Mouse (Mus musculus) intestine, postnatal 0 days (tissue): ENCODE measurements around the gene Ano8. TPM values are rescaled to one million over a fixed set of nuclear protein-coding genes. Genes with fewer than 3 reads are reported as not detected.

ENCODE experiments used
- ATAC-seq: fragments of 200-750 bp; cut with Nextera tagmentation; 2 replicates; pipeline ENCODE4 v1.8.0; 2017; ENCODE audit warnings: mild to moderate bottlenecking, moderate TSS enrichment, moderate library complexity
- H3K27ac ChIP-seq: fragments of 300-500 bp; sonication (generic); 2 replicates; pipeline ENCODE4 v1.5.1; 2014; ENCODE audit warnings: mild to moderate bottlenecking, low read depth, low read length, moderate library complexity
- H3K27me3 ChIP-seq: fragments of 300-500 bp; sonication (generic); replicated peaks from 2 replicates; pipeline ENCODE4 v1.6.1; 2014; ENCODE audit warnings: low read length, mixed read lengths; ENCODE audit not compliant: control insufficient read depth, insufficient read depth
- H3K36me3 ChIP-seq: fragments of 300-500 bp; sonication (generic); 2 replicates; pipeline ENCODE4 v1.6.1; 2014; ENCODE audit warnings: mild to moderate bottlenecking, moderate library complexity; ENCODE audit not compliant: control insufficient read depth, insufficient read depth
- H3K4me1 ChIP-seq: fragments of 300-500 bp; sonication (generic); replicated peaks from 2 replicates; pipeline ENCODE4 v1.6.1; 2014; ENCODE audit warnings: antibody characterized with exemption, low read length, mixed read lengths; ENCODE audit not compliant: control insufficient read depth, insufficient read depth
- H3K4me2 ChIP-seq: fragments of 300-500 bp; sonication (generic); replicated peaks from 2 replicates; pipeline ENCODE4 v1.6.1; 2014; ENCODE audit warnings: low read depth, mild to moderate bottlenecking, moderate library complexity
- H3K4me3 ChIP-seq: fragments of 300-500 bp; sonication (generic); 2 replicates; pipeline ENCODE4 v1.5.1; 2014; ENCODE audit warnings: low read depth, low read length
- H3K9ac ChIP-seq: fragments of 300-500 bp; sonication (generic); 2 replicates; pipeline ENCODE4 v1.6.1; 2014; ENCODE audit warnings: mild to moderate bottlenecking, low read depth, low read length
- H3K9me3 ChIP-seq: fragments of 300-500 bp; sonication (generic); 2 replicates; pipeline ENCODE4 v1.6.1; 2016; ENCODE audit warnings: mixed run types; ENCODE audit not compliant: control insufficient read depth
- CTCF ChIP-seq: sonication (generic); IDR thresholded peaks from 2 replicates; pipeline ENCODE4 v1.5.1; 2016; ENCODE audit warnings: low read depth, mild to moderate bottlenecking, control low read depth, antibody characterized with exemption, moderate library complexity
- WGBS: fragments of 180-500 bp; shearing (Covaris S2); extraction: QIAGEN DNeasy Blood & Tissue Kit; methylation state at CpG from one replicate; pipeline ENCODE4 v1.1.7; 2014; 5-methylcytosine and 5-hydroxymethylcytosine counted together
- polyA plus RNA-seq: library from polyadenylated mRNA; unstranded; fragments of >200 nt; fragmentation: Nextera tagmentation; extraction: Ambion mirVana; gene quantifications from 2 replicates; pipeline ENCODE4 v1.2.1, GENCODE M21; 2015

Gene Ano8
- polyA plus RNA-seq, 1 experiment from 2014 or later, result 0.74 TPM

- H3K4me3 ChIP-seq, result no peak overlapping the region
- no peaks in the 10 kb centered on the region for H3K4me1 ChIP-seq
- no peaks in the 10 kb centered on the region for H3K36me3 ChIP-seq
- no peak for ATAC-seq
- H3K4me2 ChIP-seq, result no peak overlapping the region
- 0 out of 2 replicates have a peak, but pooled peaks have one; percentile 15 for TF ChIP-seq CTCF
- peaks cover 8% of the 10 kb centered on the region; the same call in 1 of the 2 replicates for H3K27me3 ChIP-seq
- H3K27ac ChIP-seq, result no peak overlapping the region
- WGBS, result 67% methylated on average over 15 of the region's 15 CpGs
- no peak overlapping the region for H3K9ac ChIP-seq
- no peaks in the 10 kb centered on the region for H3K9me3 ChIP-seq
Measured at GRCm38 (mm10) chr8:71513018-71513754, 27.4 kb upstream of the Ano8 start.

- Histone ChIP-seq H3K27me3 (peaks cover 23% of the 10 kb centered on the region), H3K4me2 (no peak within 1 kb of the TSS), H3K9me3 (no peaks in the 10 kb centered on the region), H3K4me3 (peak within 1 kb of the TSS; percentile 11; the same call in 1 of the 2 replicates), H3K27ac (no peak within 1 kb of the TSS), H3K9ac (no peak within 1 kb of the TSS), H3K4me1 (no peaks in the 10 kb centered on the region), H3K36me3 (no peaks in the 10 kb centered on the region)
- WGBS, result 33% methylated on average over 14 of the region's 14 CpGs
- TF ChIP-seq CTCF, result no peak
- no peak for ATAC-seq
Measured at GRCm38 (mm10) chr8:71511644-71512043, 25.9 kb upstream of the Ano8 start, which contains the start of gene Plvap. Plvap (minus strand) TSS chr8:71511752.

DNA sequence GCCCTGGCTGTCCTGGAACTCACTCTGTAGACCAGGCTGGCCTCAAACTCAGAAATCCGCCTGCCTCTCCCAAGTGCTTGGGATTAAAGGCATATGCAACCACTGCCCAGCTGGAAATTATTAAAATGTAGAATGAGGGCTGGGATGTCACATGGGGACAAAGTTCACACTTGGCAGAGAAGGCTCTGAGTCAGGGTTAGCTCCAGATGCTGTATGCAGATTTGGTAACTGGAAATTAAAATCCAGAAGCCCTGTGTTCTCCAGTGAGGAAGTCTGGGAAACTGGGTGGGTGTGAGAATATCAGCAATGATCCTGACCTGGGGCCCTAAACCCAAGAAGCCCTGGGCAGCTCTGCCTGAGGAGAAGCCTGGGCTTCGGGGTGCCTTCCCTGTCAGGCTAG is 23.6 kb upstream of the Ano8 start:
- TF ChIP-seq CTCF, result no peak
- Histone ChIP-seq H3K27me3 (peaks cover 33% of the 10 kb centered on the region), H3K4me2 (peak overlapping the region; percentile 21; the same call in 1 of the 2 replicates), H3K9me3 (no peaks in the 10 kb centered on the region), H3K27ac (no peak overlapping the region), H3K36me3 (no peaks in the 10 kb centered on the region), H3K4me3 (no peak overlapping the region), H3K4me1 (no peaks in the 10 kb centered on the region), H3K9ac (no peak overlapping the region)
- no peak for ATAC-seq
- WGBS, result 62% methylated on average over 2 of the region's 2 CpGs

- peaks cover 33% of the 10 kb centered on the region for H3K27me3 ChIP-seq
- ATAC-seq, result peak; percentile 68
- H3K9ac ChIP-seq, result 0 out of 2 replicates have a peak overlapping the region, but pooled peaks have one; percentile 22
- H3K9me3 ChIP-seq, result no peaks in the 10 kb centered on the region
- H3K27ac ChIP-seq, result no peak overlapping the region
- H3K36me3 ChIP-seq, result no peaks in the 10 kb centered on the region
- WGBS, result under 1% methylated on average over 61 of the region's 61 CpGs
- no peaks in the 10 kb centered on the region for H3K4me1 ChIP-seq
- TF ChIP-seq CTCF, result no peak
- H3K4me3 ChIP-seq, result peak overlapping the region; percentile 40
- peak overlapping the region; percentile 72 for H3K4me2 ChIP-seq
Measured at GRCm38 (mm10) chr8:71507589-71508104, 21.9 kb upstream of the Ano8 start.

DNA sequence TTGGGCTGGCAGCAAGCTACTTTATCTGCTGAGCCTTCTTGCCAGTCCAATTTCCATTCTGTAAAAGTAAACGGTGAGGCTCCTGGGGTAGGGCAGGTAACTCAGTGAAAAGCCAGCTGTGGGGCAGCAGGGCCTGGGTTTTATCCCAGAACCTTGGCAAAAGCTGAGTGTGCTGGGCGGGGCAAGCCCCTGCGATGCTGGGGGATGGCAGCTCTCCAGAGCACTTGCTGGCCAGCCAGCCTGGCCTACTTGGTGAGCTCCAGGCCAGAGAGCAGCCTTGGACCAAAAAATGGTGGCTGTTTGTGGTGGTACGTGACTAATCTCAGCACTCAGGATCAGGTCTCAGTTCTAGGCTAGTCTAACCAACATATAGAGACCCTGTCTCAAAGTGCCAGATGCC is 20.2 kb upstream of the Ano8 start:
- Histone ChIP-seq H3K4me2 (no peak overlapping the region), H3K27me3 (peaks cover 33% of the 10 kb centered on the region), H3K9me3 (no peaks in the 10 kb centered on the region), H3K36me3 (no peaks in the 10 kb centered on the region), H3K4me1 (no peaks in the 10 kb centered on the region), H3K4me3 (no peak overlapping the region), H3K9ac (no peak overlapping the region), H3K27ac (no peak overlapping the region)
- no peak for TF ChIP-seq CTCF
- ATAC-seq, result no peak
- WGBS, result 71% methylated on average over 4 of the region's 4 CpGs

GRCm38 (mm10) chr8:71505326-71505725 is 19.6 kb upstream of the Ano8 start:
- 90% methylated on average over 4 of the region's 4 CpGs for WGBS
- TF ChIP-seq CTCF, result no peak

More at GRCm38 (mm10) chr8:71505326-71505725, 19.6 kb upstream of the Ano8 start:
- Histone ChIP-seq H3K36me3 (no peaks in the 10 kb centered on the region), H3K9me3 (no peaks in the 10 kb centered on the region), H3K4me1 (no peaks in the 10 kb centered on the region), H3K9ac (no peak overlapping the region), H3K27me3 (peaks cover 33% of the 10 kb centered on the region), H3K4me2 (no peak overlapping the region), H3K27ac (no peak overlapping the region), H3K4me3 (no peak overlapping the region)
- no peak for ATAC-seq
